Mouse (Mus musculus): ENCODE measurements around the gene Rorc.

The Rorc gene

GRCm38 (mm10) chr3:94430980-94431379 lies 58.4 kb downstream of the Rorc start:
- CTCF ChIA-PET: no interaction called here

- CTCF ChIA-PET: no interaction called here
These were observed 61.7 kb downstream of the Rorc start for GRCm38 (mm10) chr3:94434305-94434704.

- CTCF ChIA-PET: no interaction called here
These were observed 63.8 kb downstream of the Rorc start for GRCm38 (mm10) chr3:94436420-94436819.

GRCm38 (mm10) chr3:94441182-94441581 lies 68.6 kb downstream of the Rorc start:
- CTCF ChIA-PET: no interaction called here

- CTCF ChIA-PET: interaction anchor here (0.5 to 0.7 kb wide), 5 partner anchors 9 to 929 kb away, joined by 4 to 12 read pairs (median 5); no protein-coding TSS in a partner anchor
These were observed 70.5 kb downstream of the Rorc start, which contains the start of gene Mrpl9 for GRCm38 (mm10) chr3:94442951-94443596. Mrpl9 (plus strand) TSS chr3:94443318.

- CTCF ChIA-PET: interaction anchor here (0.5 kb wide), 1 partner anchor 9 kb away, joined by 5 read pairs; no protein-coding TSS in a partner anchor
These were observed 71.0 kb downstream of the Rorc start, which contains the start of gene Oaz3 for GRCm38 (mm10) chr3:94443597-94443964. Oaz3 (minus strand) TSS chr3:94443915.

Data from spleen, embryonic (tissue).